Mouse (Mus musculus) heart, adult 2 months (tissue): ENCODE measurements at regions not wholly inside any gene's neighbourhood (a gene's known extent, or its start where the extent isn't known, plus 50 kb on each side); places are given as distances from the start of the nearest gene placed in this dataset.

ENCODE experiments used
- CTCF ChIP-seq: fragments of 200-600 bp; IDR thresholded peaks from 2 replicates; pipeline ENCODE4 v1.8.1; 2022; ENCODE audit warnings: antibody characterized with exemption, mild to moderate bottlenecking, moderate library complexity
- POLR2A ChIP-seq: fragments of 200-500 bp; IDR thresholded peaks from 2 replicates; pipeline ENCODE4 v1.6.1; 2011; ENCODE audit warnings: mild to moderate bottlenecking, low read depth, low read length, control low read depth; ENCODE audit not compliant: insufficient read depth

DNA sequence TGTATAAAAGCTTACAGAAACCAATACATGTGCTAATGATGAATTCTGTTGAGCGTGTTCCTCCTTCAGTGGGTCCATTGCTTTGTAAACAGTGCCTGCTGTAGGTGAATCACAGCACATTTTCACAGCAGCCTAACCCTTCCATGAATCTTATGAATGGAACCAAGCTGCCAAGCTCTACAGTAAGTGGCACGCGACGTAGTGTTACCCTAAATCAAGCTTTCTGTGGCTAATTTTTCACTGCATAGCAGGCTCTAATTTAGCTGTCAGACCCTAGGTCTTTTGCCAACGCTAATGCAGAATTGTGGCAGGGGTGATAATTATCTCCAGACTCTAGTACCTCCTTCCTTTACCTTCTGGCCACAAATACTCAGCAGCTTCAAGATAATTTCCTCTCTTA lies 339.0 kb upstream of the Ercc4 start:
- TF ChIP-seq POLR2A, result no peak
- no peak for TF ChIP-seq CTCF
